Mouse (Mus musculus): ENCODE results near the gene Brpf1.

The Brpf1 gene

DNA sequence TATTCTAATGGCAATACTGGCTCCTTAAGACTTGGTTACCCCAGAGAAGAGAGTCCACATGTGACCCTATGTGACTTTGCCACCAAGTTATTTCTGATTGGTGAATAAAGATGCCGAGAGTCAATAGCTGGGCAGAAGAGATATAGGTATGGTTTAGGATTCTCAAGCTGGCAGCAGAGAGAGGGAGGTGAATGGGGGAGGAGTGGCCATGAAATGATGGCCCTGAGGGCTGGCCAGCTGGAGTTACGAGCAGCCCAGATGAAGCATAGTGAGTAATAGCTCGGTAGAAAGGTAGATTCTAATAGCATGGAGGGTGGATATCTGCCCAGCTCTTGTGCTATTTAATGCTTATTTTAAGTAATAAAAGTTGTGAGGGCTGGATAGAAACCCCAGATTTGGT is 45.9 kb downstream of the Brpf1 start:
- no peak for DNase-seq (ENCODE audit: low spot score in 2 of 2)

DNA sequence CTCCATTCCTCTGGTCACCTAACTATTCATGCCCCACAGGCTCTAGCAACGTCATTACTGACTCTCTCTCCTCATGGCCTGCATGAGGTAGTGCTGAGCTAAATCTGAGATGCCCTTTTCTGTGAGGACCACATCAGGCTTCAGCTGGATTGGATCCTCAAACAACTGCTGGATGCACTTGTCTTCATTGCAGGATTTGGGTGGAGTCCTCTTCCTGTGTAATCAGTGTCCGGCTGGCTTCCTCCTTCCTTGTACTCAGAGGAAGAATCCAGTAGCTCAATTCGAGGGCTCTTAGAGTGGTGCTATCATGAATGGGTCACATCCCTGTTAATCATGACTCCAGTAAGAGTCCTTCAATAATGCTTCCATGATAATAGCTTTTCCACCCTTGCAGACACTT is 46.8 kb downstream of the Brpf1 start:
- no peak for DNase-seq (ENCODE audit: low spot score in 2 of 2)

DNA sequence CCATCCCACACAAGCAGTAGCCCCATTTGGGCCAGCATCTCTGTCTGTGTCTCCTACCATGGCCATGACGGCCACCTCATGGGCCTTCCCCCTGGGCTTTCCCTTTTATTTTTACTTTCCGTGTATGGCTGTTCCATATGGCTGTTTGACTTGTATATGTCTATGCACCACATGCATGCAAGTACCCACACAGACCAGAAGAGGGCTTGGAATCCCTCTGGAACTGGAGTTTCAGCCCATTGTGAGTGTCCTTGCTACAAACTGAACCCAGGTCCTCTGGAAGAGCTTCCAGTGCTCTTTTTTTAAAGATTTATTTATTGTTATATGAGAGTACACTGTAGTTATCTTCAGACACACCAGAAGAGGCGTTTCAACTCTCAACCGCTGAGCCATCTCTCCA is 54.5 kb downstream of the Brpf1 start:
- no peak for DNase-seq (ENCODE audit: low spot score in 2 of 2)

DNA sequence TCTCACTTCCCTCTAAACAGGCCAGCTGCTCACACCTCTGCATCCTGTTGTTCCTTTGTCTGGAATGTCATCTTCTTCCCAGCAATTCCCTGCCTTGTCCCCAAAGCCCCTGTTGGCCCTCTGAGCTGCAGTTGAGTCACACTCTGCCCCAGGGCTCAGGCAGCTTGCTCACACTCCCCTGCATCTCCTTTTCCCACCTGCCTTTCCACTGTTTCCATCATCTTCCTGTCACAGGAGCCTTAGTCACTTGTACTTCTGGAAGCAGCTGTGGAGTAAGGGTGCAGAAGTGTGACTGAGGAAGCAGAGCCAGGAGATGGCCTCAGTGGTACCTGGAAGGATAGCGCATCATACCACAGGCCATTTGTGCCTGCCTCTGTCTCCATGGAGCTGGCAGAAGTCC is 55.3 kb downstream of the Brpf1 start:
- DNase-seq (ENCODE audit: low spot score in 2 of 2): no peak

DNA sequence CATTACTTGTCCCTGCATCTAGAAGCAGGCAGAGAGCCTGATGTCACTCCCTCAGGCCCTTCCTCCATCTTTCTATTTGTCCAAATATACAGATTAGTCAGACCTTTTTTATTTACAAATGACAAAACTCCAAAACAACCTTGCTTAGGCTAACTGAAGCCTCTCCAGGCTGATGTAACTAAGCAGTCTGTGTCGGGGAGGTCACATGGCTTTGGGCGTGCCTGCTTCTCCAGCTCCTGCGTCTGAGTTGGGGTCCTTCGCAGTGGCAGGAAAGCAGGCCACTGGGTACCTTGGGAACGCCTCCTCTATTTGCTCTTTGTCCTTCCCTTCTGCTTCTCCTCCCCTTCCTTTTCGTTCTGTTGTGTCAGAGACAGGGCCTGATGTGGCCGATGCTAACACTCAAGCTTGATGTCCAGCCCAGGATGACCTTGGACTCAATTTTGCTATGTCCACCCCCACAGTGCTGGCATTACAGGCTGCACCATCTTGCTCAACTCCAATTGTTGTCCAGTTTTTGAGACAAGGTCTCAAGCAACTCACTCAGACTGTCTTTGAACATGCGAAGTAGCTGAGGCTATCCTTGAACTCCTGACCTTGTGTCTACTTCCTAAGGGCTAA is 57.7 kb downstream of the Brpf1 start:
- DNase-seq (ENCODE audit: low spot score in 2 of 2): no peak

DNA sequence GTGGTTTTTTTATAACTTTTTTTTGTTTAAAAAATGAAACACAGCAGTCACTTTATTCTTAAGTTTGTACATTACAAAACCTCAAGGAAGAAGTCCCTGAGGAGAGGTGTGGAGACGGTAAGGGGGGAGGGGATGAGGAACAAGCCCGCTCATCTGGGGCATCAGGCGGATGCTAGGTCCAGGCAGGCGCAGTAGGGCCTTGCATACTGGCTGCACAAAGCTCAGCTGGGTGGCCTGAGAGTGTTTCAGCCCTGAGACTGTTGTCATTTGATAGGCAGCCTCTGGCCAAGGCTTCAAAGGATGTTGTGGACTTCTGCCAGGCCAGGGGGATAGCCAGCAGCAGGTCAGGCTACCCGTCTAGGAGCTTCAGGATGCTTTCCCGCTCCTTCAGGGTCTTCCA is 59.7 kb downstream of the Brpf1 start:
- DNase-seq (ENCODE audit: low spot score in 2 of 2): no peak

DNA sequence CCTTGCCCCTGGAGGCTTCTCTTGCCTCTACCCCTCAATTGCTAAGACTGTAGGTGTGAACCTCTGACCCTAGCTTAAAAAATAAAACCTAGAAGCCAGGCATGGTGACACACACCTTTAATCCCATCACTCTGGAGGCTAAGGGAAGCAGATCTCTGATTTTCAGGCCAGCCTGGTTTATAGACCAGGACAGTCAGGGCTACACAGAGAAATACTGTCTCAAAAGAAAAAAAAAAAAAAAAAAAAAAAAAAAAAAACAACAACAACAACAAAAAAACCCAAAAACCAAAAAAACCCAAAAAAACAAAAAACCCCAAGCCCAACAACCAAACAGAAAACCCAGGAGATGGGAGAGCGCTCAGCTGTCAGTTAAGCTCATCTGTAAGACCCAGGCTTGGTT is 60.6 kb downstream of the Brpf1 start:
- no peak for DNase-seq (ENCODE audit: low spot score in 2 of 2)

DNA sequence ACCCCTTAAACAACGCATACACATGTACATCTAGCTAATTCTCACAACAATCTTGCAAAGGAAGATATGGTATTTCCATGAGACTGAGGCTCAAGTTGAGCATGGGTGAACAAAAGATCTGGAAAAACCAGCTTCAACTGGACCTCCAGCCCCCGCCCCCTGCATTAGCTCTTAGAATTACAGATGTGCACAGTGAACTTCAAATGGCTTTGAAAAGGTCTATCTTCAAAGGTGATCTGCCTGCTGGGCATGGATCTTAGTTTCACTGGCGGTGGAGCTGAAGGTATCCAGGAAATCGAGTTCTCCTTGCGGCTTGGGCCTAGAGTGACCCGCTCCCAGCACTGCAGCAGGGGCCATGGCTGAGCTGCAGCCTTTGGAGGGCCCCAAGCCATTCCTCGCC is 61.2 kb downstream of the Brpf1 start:
- DNase-seq (ENCODE audit: low spot score in 2 of 2): no peak

DNA sequence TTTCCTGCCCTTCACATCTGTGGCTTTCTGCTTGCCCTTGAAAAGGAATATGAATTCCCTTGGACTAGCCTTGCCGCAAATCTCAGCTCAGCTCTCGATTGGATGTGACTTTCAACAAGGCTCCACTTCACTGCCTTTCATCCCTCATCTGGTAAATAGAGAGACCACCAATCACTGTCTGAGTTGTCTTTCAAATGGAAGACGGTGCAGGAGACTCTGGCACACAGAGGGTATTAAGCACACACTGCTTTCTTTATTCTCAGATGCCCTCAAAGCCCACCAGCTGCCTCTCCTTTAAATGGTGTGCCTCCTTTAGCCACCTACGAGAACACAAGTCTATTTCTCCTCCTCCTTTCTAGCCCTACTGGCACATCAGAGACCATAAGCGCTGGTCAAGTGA is 61.6 kb downstream of the Brpf1 start:
- DNase-seq (ENCODE audit: low spot score in 2 of 2): no peak

DNA sequence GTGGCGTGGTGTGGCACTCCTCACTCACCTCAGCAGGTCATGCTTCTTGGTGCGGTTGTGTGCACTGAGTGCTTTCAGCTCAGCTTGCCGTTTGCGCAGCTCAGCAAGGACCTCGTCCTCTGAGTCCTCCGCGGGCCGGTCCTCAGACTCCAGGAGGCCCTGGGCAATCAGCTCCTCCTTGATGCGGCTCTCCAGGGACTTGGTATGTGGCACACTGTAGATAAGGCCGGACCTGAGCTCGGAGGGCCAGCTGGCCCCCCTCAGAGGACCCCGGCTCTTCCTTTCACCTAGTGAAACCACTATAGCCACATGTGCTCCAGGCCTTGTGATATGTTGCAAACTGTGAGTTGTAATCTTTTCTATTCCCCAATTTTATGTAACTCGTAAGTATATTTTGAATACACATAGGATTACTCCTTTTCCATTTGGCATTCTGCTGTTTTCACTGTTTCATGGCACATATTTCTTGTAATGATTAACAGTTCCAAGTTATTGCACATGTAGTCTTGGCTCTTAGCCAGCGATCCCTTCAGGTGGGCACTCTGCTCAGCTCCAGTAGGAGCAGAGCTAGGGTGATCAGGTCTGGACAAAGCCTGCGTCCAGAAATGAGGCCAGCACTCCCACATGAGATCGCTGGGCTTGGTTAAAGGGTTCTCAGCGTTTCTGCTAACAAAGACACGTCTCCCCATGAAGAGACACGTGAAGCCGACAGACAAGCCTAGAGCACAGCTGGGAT is 63.4 kb downstream of the Brpf1 start:
- no peak for DNase-seq (ENCODE audit: low spot score in 2 of 2)

DNA sequence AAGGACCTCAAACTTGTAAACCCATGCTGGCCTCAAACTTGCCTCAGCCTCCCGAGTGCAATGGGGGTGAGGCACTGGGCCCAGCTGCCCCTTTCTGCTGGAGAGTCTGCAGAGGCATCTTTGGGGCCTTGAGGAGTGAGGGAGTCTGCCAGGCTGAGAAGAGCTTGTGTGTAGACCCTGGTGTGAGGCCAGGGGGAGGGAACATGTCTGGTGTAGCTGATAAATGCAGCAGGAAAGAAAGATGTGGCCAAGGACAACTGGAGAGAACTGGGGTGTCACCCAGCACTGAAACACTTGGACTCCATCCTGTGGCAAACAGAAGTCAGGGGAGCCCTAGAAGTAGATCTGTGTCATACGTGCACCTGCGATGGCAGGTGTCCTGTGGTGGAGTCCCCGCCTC is 66.6 kb downstream of the Brpf1 start:
- DNase-seq (ENCODE audit: low spot score in 2 of 2): no peak

Measured in spleen, postnatal 14 days (tissue).